Mouse (Mus musculus) gastrocnemius, adult 2 months (tissue): Measurements from ENCODE around the gene Net1. TPM values are rescaled to one million over a fixed set of nuclear protein-coding genes. Genes with fewer than 3 reads are reported as not detected.
"Not testable (repeated sequence)": the region's sequence is repeated elsewhere in the genome, so short reads cannot be mapped to it uniquely, and the experiment has no call there.

ENCODE experiments used
- DNase-seq: peaks from one replicate; pipeline ENCODE4 v3.0.0; 2022
- H3K27ac ChIP-seq: fragments of 200-600 bp; 2 replicates; pipeline ENCODE4 v1.8.1; 2022; ENCODE audit warnings: mild to moderate bottlenecking
- H3K4me3 ChIP-seq: fragments of 200-600 bp; 2 replicates; pipeline ENCODE4 v1.8.1; 2022; ENCODE audit warnings: mild to moderate bottlenecking, moderate library complexity
- CTCF ChIP-seq: fragments of 200-600 bp; IDR thresholded peaks from 2 replicates; pipeline ENCODE4 v1.8.1; 2022; ENCODE audit warnings: antibody characterized with exemption, mild to moderate bottlenecking, moderate library complexity
- intact Hi-C: fragments of 180-260 bp; cut with DNase I; formaldehyde crosslinking; loops from one replicate; pipeline ENCODE4 v1.15.1; 2025
- microRNA-seq: library from miRNA; unstranded; fragments of <30 nt; microRNA quantifications from one replicate; pipeline ENCODE4 v1.2.0, GENCODE M21; 2021
- total RNA-seq, 2 experiments: library from RNA; stranded (reverse); gene quantifications; 2 replicates each; pipeline ENCODE4 v1.2.3; 2021

Gene Net1
- total RNA-seq, 2 experiments from 2014 or later, result 41.2 to 54.4 TPM

DNA sequence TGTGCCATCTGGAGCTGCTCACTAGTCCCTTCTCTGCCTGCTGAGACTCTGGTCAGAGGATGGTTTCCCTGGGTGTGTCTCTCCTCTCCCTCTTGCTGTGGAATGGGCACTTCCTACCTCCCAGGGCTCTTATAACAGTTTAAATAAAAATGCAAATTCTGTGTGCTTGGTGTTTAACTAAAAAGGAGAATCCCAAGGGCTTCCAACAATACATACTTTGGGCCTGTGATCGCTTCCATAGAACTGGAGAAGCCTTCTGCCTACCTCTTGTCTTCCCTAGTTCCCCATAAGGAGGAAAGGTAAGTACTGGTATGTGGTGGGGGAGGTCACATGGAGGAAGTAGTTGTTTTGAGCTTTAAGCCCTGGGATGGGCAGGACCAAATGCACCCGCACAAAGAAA lies 63.2 kb downstream of the Net1 start:
- intact Hi-C loops, result no loop called here
- TF ChIP-seq CTCF, result no peak
- DNase-seq, result no peak
- no peak overlapping the region for H3K27ac ChIP-seq
- H3K4me3 ChIP-seq, result no peak overlapping the region

DNA sequence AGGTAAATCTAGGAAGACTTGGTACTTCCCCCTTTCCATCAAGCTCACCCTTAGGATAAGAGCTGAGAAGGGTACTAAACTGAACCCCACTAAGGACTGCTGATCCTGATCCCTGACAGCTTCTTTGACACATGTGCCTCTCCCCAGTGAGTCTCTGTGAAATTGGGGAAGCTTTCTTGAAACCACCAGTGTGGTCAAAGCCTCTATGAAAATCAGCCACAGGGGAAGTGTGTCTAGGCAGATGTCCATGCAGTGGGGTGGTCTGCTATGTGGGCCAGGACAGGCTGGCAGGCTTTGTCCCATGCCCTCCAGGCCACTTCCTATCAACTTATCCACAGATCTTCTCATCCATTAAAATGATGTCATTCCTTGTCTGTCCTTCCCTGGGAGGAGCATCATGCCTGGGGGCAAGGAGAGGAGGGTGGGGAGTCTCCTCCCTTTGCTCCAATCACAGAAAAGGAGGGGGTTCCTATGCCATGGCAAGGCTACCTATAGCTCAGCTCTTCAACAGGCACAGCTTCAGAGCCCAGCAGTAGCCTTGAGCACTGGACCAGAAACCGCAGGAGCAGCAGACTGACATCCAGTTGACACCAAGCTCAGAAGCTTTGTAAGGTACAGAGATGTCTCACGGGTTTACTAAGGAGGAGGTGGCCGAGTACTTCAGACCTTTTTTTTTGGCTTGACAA lies 64.2 kb downstream of the Net1 start, which contains the start of gene Calm5:
Calm5 (plus strand) TSS at position 526 of the 686 bp plus-strand sequence.
- DNase-seq, H3K4me3 ChIP-seq, intact Hi-C loops, H3K27ac ChIP-seq: not testable (repeated sequence)

DNA sequence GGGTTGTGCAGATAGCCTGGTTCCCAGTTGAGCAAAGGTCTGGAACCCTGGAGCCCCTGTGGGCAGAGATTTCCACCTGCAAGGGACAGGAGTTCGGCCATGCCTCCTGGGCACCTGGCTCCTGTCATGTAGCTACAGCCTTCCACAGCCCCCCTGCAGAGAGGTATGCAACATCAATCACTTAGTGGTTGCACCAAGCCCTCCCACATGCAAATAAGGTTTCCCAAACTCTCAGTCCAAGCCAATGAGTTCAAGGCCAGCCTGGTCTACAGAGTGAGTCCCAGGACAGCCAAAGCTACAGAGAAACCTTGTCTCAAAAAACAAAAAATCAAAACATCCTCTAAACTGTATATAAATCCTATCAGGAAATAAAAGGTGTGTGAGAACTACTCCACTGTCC lies 67.7 kb downstream of the Net1 start:
- Histone ChIP-seq H3K4me3 (no peak overlapping the region), H3K27ac (no peak overlapping the region)
- no peak for TF ChIP-seq CTCF
- intact Hi-C loops, result no loop called here
- no peak for DNase-seq

DNA sequence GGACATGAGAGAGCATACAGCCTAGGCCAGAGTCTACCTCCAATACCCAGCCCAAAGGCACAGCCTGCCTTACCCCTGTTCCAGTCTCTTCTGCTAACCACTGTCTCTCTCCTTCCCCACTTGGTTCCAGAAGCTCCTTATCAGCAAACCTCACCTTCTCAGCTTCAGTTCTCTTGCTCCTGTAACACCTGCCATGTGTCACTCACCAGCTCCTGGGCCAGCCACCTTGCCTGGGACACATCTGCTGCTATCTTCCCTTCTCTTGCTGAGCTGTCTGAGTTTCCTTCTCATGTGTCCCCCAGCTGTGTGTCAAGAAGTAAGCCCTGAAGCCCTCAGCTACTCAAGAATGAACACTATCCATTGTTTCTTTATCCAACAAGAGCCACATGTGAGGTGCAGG lies 77.4 kb downstream of the Net1 start:
- H3K27ac ChIP-seq, intact Hi-C loops, H3K4me3 ChIP-seq, DNase-seq: not testable (repeated sequence)

DNA sequence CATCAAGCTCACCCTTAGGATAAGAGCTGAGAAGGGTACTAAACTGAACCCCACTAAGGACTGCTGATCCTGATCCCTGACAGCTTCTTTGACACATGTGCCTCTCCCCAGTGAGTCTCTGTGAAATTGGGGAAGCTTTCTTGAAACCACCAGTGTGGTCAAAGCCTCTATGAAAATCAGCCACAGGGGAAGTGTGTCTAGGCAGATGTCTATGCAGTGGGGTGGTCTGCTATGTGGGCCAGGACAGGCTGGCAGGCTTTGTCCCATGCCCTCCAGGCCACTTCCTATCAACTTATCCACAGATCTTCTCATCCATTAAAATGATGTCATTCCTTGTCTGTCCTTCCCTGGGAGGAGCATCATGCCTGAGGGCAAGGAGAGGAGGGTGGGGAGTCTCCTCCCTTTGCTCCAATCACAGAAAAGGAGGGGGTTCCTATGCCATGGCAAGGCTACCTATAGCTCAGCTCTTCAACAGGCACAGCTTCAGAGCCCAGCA lies 80.7 kb downstream of the Net1 start, which contains the start of gene Calm4:
Calm4 (plus strand) TSS at position 446 of the 496 bp plus-strand sequence.
- H3K4me3 ChIP-seq, DNase-seq, H3K27ac ChIP-seq, intact Hi-C loops: not testable (repeated sequence)

DNA sequence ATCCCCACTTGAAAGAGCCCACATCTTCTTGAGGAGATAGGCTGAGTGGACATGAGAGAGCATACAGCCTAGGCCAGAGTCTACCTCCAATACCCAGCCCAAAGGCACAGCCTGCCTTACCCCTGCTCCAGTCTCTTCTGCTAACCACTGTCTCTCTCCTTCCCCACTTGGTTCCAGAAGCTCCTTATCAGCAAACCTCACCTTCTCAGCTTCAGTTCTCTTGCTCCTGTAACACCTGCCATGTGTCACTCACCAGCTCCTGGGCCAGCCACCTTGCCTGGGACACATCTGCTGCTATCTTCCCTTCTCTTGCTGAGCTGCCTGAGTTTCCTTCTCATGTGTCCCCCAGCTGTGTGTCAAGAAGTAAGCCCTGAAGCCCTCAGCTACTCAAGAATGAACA lies 84.4 kb downstream of the Net1 start:
- intact Hi-C loops, H3K27ac ChIP-seq, DNase-seq, H3K4me3 ChIP-seq: not testable (repeated sequence)

DNA sequence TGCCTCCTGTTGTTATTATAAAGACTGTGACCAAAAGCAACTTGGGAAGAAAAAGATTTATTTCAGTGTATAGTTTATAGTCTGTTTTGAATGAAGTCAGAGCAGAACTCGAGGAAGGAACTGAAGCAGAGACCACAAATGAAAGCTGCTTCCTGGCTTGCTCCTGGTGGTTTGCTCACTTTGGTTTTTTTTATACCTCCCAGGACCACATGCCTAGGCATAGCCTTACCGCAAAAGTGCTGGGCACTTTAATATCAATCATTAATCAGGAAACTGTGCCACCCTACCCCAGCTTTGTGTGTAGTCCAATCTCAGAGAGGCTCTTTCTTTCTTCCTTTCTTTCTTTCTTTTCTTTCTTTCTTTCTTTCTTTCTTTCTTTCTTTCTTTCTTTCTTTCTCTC lies 85.6 kb downstream of the Net1 start:
- Histone ChIP-seq H3K27ac (no peak overlapping the region), H3K4me3 (no peak overlapping the region)
- no peak for DNase-seq
- no peak for TF ChIP-seq CTCF
- intact Hi-C loops, result no loop called here

Small RNAs within 50 kb of the gene (microRNA-seq; reads per million reads assigned to microRNA genes)
- not detected for gene Gm22460

Other genes starting within 250 kb of the Net1 start
- not detected for gene Calml3, start 113.9 kb downstream of the Net1 start, total RNA-seq
- gene Calm4, start 80.5 kb downstream of the Net1 start, total RNA-seq, result not detected
- not detected for gene Calm5, start 64.0 kb downstream of the Net1 start, total RNA-seq
- not detected for gene Tubal3, start 54 bp upstream of the Net1 start, total RNA-seq
- gene Ucn3, start 27.1 kb upstream of the Net1 start, total RNA-seq, result not detected
- gene Akr1c14, start 130.8 kb upstream of the Net1 start, total RNA-seq, result 1 to 10 TPM; 1.3 to 2.1 TPM
- gene Akr1c18, start 232.4 kb upstream of the Net1 start, total RNA-seq, result under 1 TPM in 1 of 2 experiments, not detected in 1; 0.31 TPM